Mouse (Mus musculus) intestine, embryonic 14.5 days (tissue): Measurements from ENCODE around the gene Pycard. TPM values are rescaled to one million over a fixed set of nuclear protein-coding genes. Genes with fewer than 3 reads are reported as not detected.
"Not testable (repeated sequence)": the region's sequence is repeated elsewhere in the genome, so short reads cannot be mapped to it uniquely, and the experiment has no call there.

Experiments
- ATAC-seq: fragments of 200-750 bp; cut with Nextera tagmentation; replicated peaks from 2 replicates; pipeline ENCODE4 v1.8.0; 2017; ENCODE audit warnings: low read depth, moderate number of reproducible peaks, moderate TSS enrichment, moderate library complexity; ENCODE audit not compliant: low FRiP score, low TSS enrichment
- DNase-seq: peaks from one replicate; pipeline ENCODE4 v3.0.0-alpha.2; 2018; ENCODE audit warnings: low spot score
- H3K27ac ChIP-seq: fragments of 300-500 bp; sonication (generic); 2 replicates; pipeline ENCODE4 v1.5.1; 2014; ENCODE audit warnings: low read depth, mild to moderate bottlenecking, control low read depth
- H3K27me3 ChIP-seq: fragments of 300-500 bp; sonication (generic); replicated peaks from 2 replicates; pipeline ENCODE4 v1.6.1; 2014; ENCODE audit warnings: low read length, control low read depth; ENCODE audit not compliant: control insufficient read depth, insufficient read depth
- H3K36me3 ChIP-seq: fragments of 300-500 bp; sonication (generic); 2 replicates; pipeline ENCODE4 v1.6.1; 2014; ENCODE audit warnings: low read length, control low read depth; ENCODE audit not compliant: control insufficient read depth, insufficient read depth
- H3K4me1 ChIP-seq: fragments of 300-500 bp; sonication (generic); replicated peaks from 2 replicates; pipeline ENCODE4 v1.6.1; 2014; ENCODE audit warnings: low read length, control low read depth, mixed read lengths; ENCODE audit not compliant: control insufficient read depth, insufficient read depth
- H3K4me2 ChIP-seq: fragments of 300-500 bp; sonication (generic); 2 replicates; pipeline ENCODE4 v1.6.1; 2014; ENCODE audit warnings: low read length
- H3K4me3 ChIP-seq: fragments of 300-500 bp; sonication (generic); 2 replicates; pipeline ENCODE4 v1.5.1; 2014; ENCODE audit warnings: low read depth, low read length, control low read depth, mixed read lengths
- H3K9ac ChIP-seq: fragments of 300-500 bp; sonication (generic); 2 replicates; pipeline ENCODE4 v1.6.1; 2014; ENCODE audit warnings: mild to moderate bottlenecking, low read length
- H3K9me3 ChIP-seq: fragments of 300-500 bp; sonication (generic); 2 replicates; pipeline ENCODE4 v1.6.1; 2016; ENCODE audit warnings: low read length, control low read depth; ENCODE audit not compliant: control insufficient read depth
- WGBS: fragments of 180-500 bp; shearing (Covaris S2); extraction: QIAGEN DNeasy Blood & Tissue Kit; methylation state at CpG from one replicate; pipeline ENCODE4 v1.1.7; 2014; 5-methylcytosine and 5-hydroxymethylcytosine counted together
- polyA plus RNA-seq: library from polyadenylated mRNA; unstranded; fragments of >200 nt; fragmentation: Nextera tagmentation; extraction: Ambion mirVana; gene quantifications from 2 replicates; pipeline ENCODE4 v1.2.1, GENCODE M21; 2014

Pycard gene
- polyA plus RNA-seq, 1 experiment from 2014 or later, result 275 TPM

GRCm38 (mm10) chr7:128024364-128024763 lies 30.7 kb upstream of the Pycard start:
- no peaks in the 10 kb centered on the region for H3K4me1 ChIP-seq
- no peak overlapping the region for H3K9ac ChIP-seq
- no peak for ATAC-seq
- H3K4me2 ChIP-seq, result no peak overlapping the region
- no peak for DNase-seq
- no peaks in the 10 kb centered on the region for H3K36me3 ChIP-seq
- no peaks in the 10 kb centered on the region for H3K27me3 ChIP-seq
- H3K4me3 ChIP-seq, result no peak overlapping the region
- 80% methylated on average over 9 of the region's 9 CpGs for WGBS
- no peak overlapping the region for H3K27ac ChIP-seq
- no peaks in the 10 kb centered on the region for H3K9me3 ChIP-seq

GRCm38 (mm10) chr7:128023565-128023964 lies 29.9 kb upstream of the Pycard start:
- Histone ChIP-seq H3K27me3 (no peaks in the 10 kb centered on the region), H3K9ac (no peak overlapping the region), H3K4me2 (no peak overlapping the region), H3K4me3 (no peak overlapping the region), H3K4me1 (no peaks in the 10 kb centered on the region), H3K27ac (no peak overlapping the region), H3K36me3 (no peaks in the 10 kb centered on the region), H3K9me3 (no peaks in the 10 kb centered on the region)
- no peak for DNase-seq
- no peak for ATAC-seq
- 95% methylated on average over 4 of the region's 4 CpGs for WGBS

DNA sequence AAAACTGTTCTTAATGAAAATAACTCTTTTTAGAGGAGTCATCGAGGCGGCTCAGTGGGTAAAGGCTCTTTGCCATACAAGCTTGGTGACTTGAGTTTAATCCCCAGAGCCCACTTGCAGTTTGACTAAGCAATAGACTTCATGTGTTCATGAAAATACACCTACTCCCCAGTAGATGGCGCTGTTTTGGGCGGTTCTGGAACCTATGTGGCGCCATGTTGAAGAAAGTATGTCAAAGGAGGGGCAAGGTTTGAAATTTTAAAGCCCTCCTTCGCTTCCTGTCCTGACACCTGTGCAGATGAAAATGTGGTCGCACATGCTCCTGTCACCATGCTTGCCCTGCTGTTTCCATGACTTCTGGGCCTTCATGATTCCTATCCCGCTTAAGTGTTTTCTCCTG lies 29.3 kb upstream of the Pycard start:
- H3K27me3 ChIP-seq, result no peaks in the 10 kb centered on the region
- H3K4me2 ChIP-seq, result no peak overlapping the region
- DNase-seq (no peak), ATAC-seq (no peak)
- WGBS, result 65% methylated on average over 8 of the region's 8 CpGs
- no peaks in the 10 kb centered on the region for H3K4me1 ChIP-seq
- no peak overlapping the region for H3K27ac ChIP-seq
- no peak overlapping the region for H3K4me3 ChIP-seq
- no peaks in the 10 kb centered on the region for H3K9me3 ChIP-seq
- H3K9ac ChIP-seq, result no peak overlapping the region
- H3K36me3 ChIP-seq, result no peaks in the 10 kb centered on the region

GRCm38 (mm10) chr7:128019187-128019586 lies 25.5 kb upstream of the Pycard start:
- DNase-seq (no peak), ATAC-seq (no peak)
- Histone ChIP-seq H3K9ac (no peak overlapping the region), H3K27me3 (no peaks in the 10 kb centered on the region), H3K27ac (no peak overlapping the region), H3K4me2 (no peak overlapping the region), H3K4me3 (no peak overlapping the region), H3K4me1 (no peaks in the 10 kb centered on the region), H3K9me3 (no peaks in the 10 kb centered on the region), H3K36me3 (no peaks in the 10 kb centered on the region)
- WGBS, result 85% methylated on average over 2 of the region's 2 CpGs

DNA sequence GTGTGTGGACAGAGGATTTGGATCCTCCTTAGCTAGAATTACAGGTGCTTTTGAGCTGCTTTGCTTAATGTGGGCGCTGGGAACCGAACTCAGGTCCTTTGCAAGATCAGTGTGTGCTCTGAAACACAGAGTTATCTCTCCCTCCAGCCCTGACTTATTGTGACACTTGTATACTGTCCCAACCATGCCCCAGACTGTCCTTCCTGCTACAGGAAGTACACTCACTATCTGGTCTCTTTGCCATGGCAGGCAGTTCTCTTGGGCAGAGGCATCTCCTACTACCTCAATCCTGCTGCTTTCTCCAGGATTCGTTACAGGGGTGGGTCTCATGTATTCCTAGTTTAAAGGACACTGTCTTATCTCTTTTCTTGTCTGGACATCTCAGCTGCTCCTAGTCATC lies 24.6 kb upstream of the Pycard start:
- no peak overlapping the region for H3K4me2 ChIP-seq
- no peak overlapping the region for H3K9ac ChIP-seq
- ATAC-seq (no peak), DNase-seq (no peak)
- no peaks in the 10 kb centered on the region for H3K36me3 ChIP-seq
- H3K4me3 ChIP-seq, result no peak overlapping the region
- H3K4me1 ChIP-seq, result no peaks in the 10 kb centered on the region
- 93% methylated on average over 3 of the region's 3 CpGs for WGBS
- H3K27ac ChIP-seq, result no peak overlapping the region
- H3K27me3 ChIP-seq, result no peaks in the 10 kb centered on the region
- H3K9me3 ChIP-seq, result no peaks in the 10 kb centered on the region

GRCm38 (mm10) chr7:128016650-128017049 lies 23.0 kb upstream of the Pycard start:
- no peak for DNase-seq
- 81% methylated on average over 6 of the region's 6 CpGs for WGBS

GRCm38 (mm10) chr7:128016134-128016533 lies 22.5 kb upstream of the Pycard start:
- not testable (repeated sequence) for ATAC-seq, H3K4me1 ChIP-seq

More at GRCm38 (mm10) chr7:128016650-128017049, 23.0 kb upstream of the Pycard start:
- ATAC-seq, result no peak
- Histone ChIP-seq H3K36me3 (no peaks in the 10 kb centered on the region), H3K4me1 (no peaks in the 10 kb centered on the region), H3K9me3 (no peaks in the 10 kb centered on the region), H3K4me3 (no peak overlapping the region), H3K4me2 (no peak overlapping the region), H3K27ac (no peak overlapping the region), H3K27me3 (no peaks in the 10 kb centered on the region), H3K9ac (no peak overlapping the region)

GRCm38 (mm10) chr7:128013116-128013515 lies 19.4 kb upstream of the Pycard start:
- 92% methylated on average over 13 of the region's 13 CpGs for WGBS
- Histone ChIP-seq H3K4me1 (0 out of 2 replicates have a peak, but pooled peaks cover 4% of the 10 kb centered on the region), H3K4me2 (no peak overlapping the region), H3K27me3 (no peaks in the 10 kb centered on the region), H3K36me3 (no peaks in the 10 kb centered on the region), H3K9ac (no peak overlapping the region), H3K27ac (no peak overlapping the region), H3K4me3 (no peak overlapping the region), H3K9me3 (no peaks in the 10 kb centered on the region)
- no peak for DNase-seq
- no peak for ATAC-seq

More at GRCm38 (mm10) chr7:128016134-128016533, 22.5 kb upstream of the Pycard start:
- not testable (repeated sequence) for H3K9ac ChIP-seq, H3K9me3 ChIP-seq, H3K36me3 ChIP-seq, H3K4me2 ChIP-seq, H3K4me3 ChIP-seq, H3K27me3 ChIP-seq, H3K27ac ChIP-seq, DNase-seq
- 61% methylated on average over 5 of the region's 5 CpGs for WGBS

DNA sequence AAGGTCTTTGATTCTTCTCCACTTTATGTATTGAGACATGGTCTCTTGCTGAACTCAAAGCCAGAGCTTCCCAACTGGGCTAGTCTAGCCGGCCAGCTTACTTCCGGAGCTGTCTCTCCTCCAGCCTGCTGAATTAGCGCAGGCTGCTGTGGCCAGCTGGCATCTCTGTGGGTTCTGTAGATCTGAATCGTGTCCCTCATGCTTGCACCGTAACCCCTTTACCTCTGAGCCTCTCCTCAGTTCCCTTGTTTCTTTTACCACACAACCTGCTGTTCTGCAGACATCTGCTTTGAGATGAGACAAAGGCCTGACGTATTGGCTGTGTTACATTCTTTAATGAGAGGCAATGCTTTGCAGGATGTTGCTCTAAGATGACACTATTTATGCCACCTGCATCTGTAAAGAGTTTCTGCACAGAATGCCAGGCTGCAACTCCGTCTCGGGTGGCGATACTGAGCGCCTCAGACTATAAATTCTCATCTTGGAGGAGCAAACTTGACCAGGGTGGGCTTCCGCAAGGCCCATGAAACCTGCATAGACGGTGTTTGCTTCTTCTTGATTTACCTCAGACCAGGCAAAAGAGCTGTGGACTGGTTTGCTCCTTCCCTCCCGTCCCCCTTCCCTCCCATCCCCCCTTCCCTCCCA lies 18.6 kb upstream of the Pycard start:
- Histone ChIP-seq H3K9ac (no peak overlapping the region), H3K4me1 (0 out of 2 replicates have a peak, but pooled peaks cover 4% of the 10 kb centered on the region), H3K9me3 (no peaks in the 10 kb centered on the region), H3K27ac (no peak overlapping the region), H3K4me2 (no peak overlapping the region), H3K4me3 (no peak overlapping the region), H3K36me3 (no peaks in the 10 kb centered on the region), H3K27me3 (no peaks in the 10 kb centered on the region)
- no peak for ATAC-seq
- DNase-seq, result no peak
- WGBS, result 69% methylated on average over 13 of the region's 13 CpGs
